Mouse (Mus musculus): ENCODE measurements at regions not wholly inside any gene's neighbourhood (a gene's known extent, or its start where the extent isn't known, plus 50 kb on each side); places are given as distances from the start of the nearest gene placed in this dataset.
A peak's percentile ranks its signal among the peaks of the same experiment; 100 is the strongest.
"Not testable (repeated sequence)": the region's sequence is repeated elsewhere in the genome, so short reads cannot be mapped to it uniquely, and the experiment has no call there.

DNA sequence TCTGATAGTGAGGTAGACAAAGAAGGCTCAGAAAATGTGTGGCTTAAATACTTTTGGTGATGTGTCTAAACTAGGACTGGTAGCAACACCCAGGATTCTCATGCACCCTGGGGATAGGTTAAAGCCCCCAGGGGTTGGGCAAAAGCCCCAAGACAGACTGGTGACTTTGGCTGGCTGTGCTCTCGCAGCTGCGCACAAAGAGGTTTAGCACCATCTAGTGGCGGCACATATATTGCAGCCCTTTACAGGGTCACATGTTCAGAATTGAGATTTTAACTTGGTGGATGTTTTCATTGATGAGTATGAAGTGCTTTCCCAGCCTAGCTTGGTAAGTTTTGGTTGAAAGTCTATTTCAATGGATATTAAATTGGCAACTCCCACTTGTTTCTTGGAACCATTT, 167.3 kb downstream of the Gm44 start:
- DNase-seq (ENCODE audit: low spot score in 2 of 2), result peak in 1 of 2 experiments; percentile 3

DNA sequence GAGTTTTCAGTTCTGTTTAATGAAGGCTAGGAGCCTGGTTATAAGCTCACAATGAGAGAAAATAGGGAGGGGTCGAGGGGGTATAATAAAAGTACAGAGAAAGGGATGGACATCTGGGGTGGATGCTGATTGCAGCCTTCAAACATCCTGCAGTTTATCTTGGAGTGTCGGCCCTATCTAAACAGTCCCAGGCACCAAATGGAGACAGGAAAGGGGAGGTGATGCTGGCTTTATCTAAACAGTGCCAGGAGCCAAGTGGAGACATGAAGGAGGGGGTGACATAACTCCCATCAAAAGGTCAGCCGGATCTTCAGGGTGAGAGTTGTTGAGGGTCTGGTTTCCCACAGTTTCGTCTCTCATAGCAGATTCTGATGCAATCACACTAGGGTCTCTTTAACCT, 193.2 kb downstream of the Gm44 start:
- not testable (repeated sequence) for DNase-seq (ENCODE audit: low spot score in 2 of 2)
